Mouse (Mus musculus) layer of hippocampus, adult 2 months (tissue): ENCODE data around the gene Celf5. TPM values are rescaled to one million over a fixed set of nuclear protein-coding genes. Genes with fewer than 3 reads are reported as not detected.
A peak's percentile ranks its signal among the peaks of the same experiment; 100 is the strongest.

Source experiments
- DNase-seq, 2 experiments: peaks; one replicate each; pipeline ENCODE4 v3.0.0; 2022; ENCODE audit warnings: low spot score in 2 of 2
- H3K27ac ChIP-seq: fragments of 200-600 bp; 2 replicates; pipeline ENCODE4 v1.8.1; 2022
- H3K4me3 ChIP-seq: fragments of 200-600 bp; 2 replicates; pipeline ENCODE4 v1.8.1; 2022; ENCODE audit warnings: mild to moderate bottlenecking
- CTCF ChIP-seq: fragments of 200-600 bp; conservative IDR thresholded peaks from 2 replicates; pipeline ENCODE4 v1.8.1; 2022; ENCODE audit warnings: antibody characterized with exemption, mild to moderate bottlenecking, moderate library complexity
- total RNA-seq, 2 experiments: library from RNA; stranded (reverse); gene quantifications; 2 replicates each; pipeline ENCODE4 v1.2.3; 2021

The Celf5 gene
- total RNA-seq, 2 experiments from 2014 or later, result 286 to 287 TPM

DNA sequence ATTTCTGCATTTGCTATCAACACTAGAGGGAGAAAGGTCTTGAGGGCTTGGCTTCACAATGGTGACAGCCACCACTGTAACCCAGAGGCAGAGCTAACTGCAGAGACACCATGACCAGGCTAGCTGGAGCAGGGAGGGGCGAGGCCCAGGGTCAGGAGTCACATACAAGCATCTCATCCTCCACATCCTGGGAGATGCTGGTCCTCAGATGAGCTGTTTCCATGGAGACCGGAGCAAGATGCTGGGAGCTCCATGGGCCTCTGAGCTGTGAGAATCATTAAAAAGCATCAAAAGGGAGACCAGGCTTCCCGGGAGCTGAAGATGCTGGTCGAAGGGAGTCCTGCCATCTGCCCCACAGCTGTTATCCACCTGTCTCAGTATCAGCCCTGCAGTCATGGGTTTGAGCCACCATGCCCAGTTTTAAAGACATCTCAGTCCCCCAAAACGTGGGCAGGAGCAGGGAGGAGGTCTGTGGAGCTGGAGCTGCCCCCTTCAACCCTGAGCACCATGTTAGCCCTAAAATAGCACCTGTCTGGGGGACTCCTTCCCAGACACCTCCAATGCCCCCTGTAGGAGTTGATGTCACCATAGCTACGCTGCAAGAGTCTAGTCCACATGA is 2.0 kb upstream of the Celf5 start:
- no peak for DNase-seq
- TF ChIP-seq CTCF, result no peak
- peak overlapping the region; percentile 73 for H3K27ac ChIP-seq
- H3K4me3 ChIP-seq, result no peak overlapping the region

DNA sequence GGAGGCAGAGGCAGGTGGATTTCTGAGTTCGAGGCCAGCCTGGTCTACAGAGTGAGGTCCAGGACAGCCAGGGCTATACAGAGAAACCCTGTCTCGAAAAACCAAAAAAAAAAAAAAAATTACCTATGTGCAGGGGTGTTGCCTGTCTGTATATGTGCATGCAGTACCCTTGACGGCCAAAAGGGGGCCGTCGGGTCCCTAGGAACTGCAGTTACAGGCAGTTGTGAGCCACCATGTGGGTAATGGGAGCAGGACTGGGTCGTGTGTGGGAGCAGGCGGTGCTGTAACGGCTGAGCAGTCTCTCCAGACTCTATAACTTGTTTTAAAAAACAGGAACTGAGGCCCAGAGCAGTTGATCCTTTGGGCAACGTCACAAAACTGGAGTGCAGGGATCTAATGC is 1.5 kb upstream of the Celf5 start:
- H3K27ac ChIP-seq, result peak overlapping the region; percentile 73
- TF ChIP-seq CTCF, result peak; percentile 72
- no peak overlapping the region for H3K4me3 ChIP-seq
- peak in 1 of 2 experiments; percentile 48 for DNase-seq

DNA sequence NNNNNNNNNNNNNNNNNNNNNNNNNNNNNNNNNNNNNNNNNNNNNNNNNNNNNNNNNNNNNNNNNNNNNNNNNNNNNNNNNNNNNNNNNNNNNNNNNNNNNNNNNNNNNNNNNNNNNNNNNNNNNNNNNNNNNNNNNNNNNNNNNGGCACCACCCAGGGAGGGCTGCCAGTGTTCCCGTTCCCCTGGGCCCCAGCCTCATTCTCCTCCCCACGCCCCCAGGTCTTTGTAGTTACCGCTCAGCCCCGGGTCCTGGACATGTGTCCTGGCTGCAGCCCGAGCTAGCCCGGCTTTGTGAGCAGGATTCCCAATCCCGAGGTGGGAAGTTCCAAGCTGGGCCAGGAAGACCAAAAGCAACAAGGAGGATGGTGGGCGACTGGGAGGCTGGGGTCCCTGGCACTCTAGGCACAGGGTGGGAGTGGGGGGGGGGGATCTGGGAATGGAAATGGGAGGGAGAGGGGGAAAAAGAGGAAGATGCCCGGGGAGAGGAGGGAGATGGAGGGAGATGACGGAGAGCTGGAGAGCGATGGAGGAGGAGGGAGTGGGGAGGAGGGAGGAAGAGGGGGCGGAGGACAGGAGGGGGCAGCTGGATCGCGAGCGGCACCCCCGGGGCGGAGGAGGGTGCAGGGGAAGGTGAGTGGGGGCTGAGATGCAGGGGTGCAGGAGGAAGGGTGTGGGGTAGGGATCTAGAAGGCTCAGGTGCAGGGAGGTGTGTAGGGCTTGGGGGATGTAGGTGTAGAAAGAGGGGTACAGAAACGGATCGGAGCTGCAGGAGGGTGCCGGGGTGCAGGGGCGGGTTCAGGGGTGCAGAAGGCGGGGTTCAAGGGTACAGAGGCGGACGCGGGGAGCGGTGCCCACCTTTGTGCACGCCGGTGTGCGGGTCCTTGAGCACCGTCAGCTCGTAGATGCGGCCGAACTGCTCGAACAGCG is 640 bp downstream of the Celf5 start:
- TF ChIP-seq CTCF, result no peak
- peak overlapping the region; percentile 99 for H3K27ac ChIP-seq
- H3K4me3 ChIP-seq, result peak overlapping the region; percentile 77
- DNase-seq, result peak in 1 of 2 experiments; percentile 44

DNA sequence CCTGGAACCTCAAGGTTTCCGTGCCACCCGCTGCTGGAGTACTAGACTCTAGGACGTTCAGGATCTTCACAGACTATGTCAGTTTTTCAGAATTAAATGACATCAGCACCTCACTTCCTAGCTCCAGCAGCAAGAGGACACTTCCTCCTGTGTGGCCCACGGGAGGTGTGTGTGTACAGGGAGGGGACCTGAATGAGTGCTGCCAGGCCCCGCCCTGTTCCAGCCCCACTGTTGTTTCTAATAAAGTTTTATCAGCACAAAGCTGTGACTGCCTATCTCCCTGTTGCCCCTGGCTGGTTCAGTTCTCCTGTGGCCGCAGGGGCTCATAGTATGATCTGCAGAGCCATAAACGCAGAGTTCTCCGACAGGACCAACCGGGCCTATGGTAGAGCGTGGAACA is 8.0 kb downstream of the Celf5 start:
- Histone ChIP-seq H3K4me3 (no peak overlapping the region), H3K27ac (peak overlapping the region; percentile 95)
- TF ChIP-seq CTCF, result no peak
- DNase-seq, result no peak

DNA sequence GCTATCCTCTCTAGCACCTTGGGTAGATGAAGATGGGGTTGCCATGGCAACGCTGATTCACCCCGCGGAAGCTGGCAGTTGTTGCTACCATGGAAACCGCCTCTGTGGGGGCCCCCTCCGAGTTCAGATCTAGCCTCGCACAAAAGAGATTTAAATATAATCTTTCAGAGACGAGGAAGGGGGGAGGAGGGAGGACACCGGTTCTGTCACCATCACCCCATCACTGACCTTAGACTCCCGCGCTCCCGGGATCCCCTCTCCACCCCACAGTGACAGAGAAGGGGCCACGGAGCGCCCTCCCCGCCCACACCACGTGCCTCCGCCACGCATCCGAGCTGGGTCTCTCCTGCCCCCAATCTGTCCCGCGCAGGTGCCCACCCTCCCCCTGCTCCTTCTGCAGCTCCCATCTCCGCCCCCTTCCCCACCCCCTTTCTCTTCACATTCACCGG is 9.5 kb downstream of the Celf5 start:
- no peak for TF ChIP-seq CTCF
- peak; percentile 82 to 93 for DNase-seq
- H3K4me3 ChIP-seq, result peak overlapping the region; percentile 52
- peak overlapping the region; percentile 95 for H3K27ac ChIP-seq

DNA sequence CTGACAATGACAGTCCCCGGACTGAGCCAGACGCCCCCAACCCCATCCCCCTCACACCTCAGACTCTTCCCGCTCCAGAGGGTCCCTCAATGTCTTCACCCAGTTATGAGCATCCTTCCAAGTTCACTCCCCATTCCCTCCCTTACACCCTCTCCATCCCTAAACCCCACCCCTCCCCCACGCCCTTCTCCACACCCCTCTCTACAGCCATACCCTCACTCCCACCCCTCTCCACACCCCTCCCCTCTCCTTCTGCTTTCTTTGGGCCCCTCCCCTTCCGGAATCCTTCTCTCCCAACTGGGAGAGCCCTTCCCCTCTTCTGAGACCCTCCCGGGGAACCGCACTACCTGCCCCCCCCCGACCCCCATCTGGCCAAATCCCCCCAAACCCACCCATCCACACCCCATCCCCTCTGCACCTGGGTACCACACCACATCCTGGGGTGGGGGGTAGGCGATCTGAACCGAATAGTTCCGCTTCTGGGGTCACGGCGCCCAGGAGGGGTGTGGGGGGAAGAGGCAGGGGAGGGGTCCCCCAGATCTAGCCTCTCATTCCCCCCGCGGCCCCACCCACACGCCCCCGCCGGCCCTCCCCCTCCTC is 10.0 kb downstream of the Celf5 start:
- DNase-seq, result no peak
- peak overlapping the region; percentile 95 for H3K27ac ChIP-seq
- TF ChIP-seq CTCF, result no peak
- H3K4me3 ChIP-seq, result peak overlapping the region; percentile 52

DNA sequence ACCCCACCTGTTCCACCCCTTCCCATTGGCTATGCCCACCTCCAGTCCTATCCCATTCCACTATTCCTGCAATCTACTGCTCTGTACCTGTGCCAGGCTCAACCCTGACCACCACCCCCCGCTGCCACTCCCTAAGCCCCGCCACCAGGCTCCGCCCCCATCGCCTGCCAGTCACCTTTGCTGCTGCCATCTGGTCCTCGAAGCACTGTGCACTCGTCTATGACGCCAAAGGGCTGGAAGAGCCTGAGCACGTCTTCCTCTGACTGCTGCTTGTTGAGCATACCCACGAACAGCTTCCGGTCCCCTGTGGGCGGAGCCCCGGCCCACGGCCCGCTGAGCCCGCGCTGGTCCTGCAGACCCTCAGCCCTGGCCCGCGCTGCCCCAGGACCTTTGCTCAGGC is 12.1 kb downstream of the Celf5 start:
- peak in 1 of 2 experiments; percentile 65 for DNase-seq
- Histone ChIP-seq H3K4me3 (no peak overlapping the region), H3K27ac (peak overlapping the region; percentile 95)
- no peak for TF ChIP-seq CTCF

DNA sequence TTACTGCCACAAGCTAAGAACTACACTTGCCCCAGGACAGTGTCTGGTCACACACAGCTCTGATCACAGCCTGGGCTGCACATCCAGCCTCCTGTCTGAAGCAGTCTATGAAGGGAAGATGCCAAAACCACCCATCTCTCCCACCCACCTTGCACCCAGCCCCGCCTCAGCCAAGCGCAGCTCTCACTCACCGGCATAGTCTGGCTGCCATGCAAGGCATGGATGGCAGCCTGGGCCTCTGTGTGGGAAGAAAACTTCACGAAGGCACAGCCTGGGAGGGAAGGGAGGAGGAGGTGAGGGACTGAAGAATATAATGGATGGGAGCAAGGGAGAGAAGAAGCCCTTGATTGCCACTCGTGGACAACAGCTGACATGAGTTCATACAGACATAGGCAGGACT is 13.3 kb downstream of the Celf5 start:
- no peak overlapping the region for H3K4me3 ChIP-seq
- DNase-seq, result peak in 1 of 2 experiments; percentile 61
- TF ChIP-seq CTCF, result no peak
- peak overlapping the region; percentile 95; the same call in 1 of the 2 replicates for H3K27ac ChIP-seq

DNA sequence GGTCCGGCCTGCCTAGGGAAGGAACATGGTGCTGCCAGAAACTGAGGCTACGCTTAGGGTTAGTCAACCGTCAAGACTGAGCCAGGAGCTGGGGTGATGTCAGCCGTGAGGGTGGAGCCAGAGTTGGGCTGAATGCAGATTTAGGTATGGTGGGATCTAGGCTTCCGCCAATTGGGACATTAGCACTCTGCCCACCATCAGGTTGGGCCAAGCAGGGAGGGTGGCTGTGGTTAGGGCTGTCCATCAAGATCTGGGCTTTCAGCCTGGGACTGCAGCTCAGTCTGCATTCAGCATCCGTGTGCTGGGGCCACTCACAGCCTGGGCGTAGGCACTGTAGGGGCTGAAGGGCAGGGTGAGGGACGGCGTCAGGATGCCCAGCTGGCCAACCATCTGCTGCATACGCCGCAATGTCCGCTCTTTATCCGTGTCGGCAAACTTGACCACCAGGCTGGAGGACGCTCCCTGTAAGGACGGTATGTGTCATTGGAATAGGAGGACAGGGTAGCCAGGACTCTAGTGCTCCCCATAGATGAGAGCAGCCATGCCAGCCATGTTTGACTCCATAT is 14.8 kb downstream of the Celf5 start:
- no peak overlapping the region for H3K27ac ChIP-seq
- no peak overlapping the region for H3K4me3 ChIP-seq
- DNase-seq, result no peak
- TF ChIP-seq CTCF, result no peak

DNA sequence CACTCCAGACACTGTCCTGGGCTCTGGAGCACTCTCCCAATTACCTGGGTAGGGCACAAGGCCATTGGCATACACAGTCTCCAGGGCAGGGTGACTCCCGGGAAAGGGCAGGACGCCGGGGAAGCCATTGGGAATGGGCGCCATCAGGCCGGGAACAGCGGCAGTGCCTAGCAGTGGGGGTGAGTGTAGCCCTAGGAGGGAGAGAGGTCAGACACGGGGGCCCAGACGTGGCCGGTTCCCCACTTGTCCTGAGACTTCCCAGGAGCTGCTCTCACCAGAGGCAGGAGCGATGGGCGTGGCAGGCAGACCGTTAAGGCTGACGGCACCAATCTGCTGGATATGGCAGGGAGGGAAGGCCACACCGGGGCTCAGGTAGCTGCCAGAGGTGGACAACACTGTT is 15.6 kb downstream of the Celf5 start:
- no peak for TF ChIP-seq CTCF
- peak overlapping the region; percentile 18; the same call in 1 of the 2 replicates for H3K27ac ChIP-seq
- no peak overlapping the region for H3K4me3 ChIP-seq
- no peak for DNase-seq

DNA sequence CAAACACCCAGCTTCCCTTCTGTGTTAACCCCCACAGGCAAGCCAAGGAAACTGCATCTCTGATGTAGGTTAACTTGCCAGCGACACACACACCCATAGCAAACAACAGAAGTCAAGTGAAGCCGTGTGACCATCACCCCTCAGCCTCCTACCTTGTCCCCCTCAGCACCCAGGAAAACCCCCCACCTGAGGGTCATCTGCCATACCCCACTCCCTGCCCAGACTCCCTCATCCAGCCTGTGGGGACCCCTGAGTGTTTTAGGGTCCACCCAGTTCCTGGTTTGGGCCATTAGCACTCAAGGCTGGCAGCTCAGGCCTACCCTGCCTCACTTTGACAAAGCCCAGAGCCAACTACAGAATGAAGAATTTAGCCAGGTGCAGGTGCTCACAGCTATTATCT is 16.4 kb downstream of the Celf5 start:
- DNase-seq, result no peak
- H3K4me3 ChIP-seq, result no peak overlapping the region
- H3K27ac ChIP-seq, result no peak overlapping the region
- TF ChIP-seq CTCF, result no peak; the same call in 1 of the 2 replicates

DNA sequence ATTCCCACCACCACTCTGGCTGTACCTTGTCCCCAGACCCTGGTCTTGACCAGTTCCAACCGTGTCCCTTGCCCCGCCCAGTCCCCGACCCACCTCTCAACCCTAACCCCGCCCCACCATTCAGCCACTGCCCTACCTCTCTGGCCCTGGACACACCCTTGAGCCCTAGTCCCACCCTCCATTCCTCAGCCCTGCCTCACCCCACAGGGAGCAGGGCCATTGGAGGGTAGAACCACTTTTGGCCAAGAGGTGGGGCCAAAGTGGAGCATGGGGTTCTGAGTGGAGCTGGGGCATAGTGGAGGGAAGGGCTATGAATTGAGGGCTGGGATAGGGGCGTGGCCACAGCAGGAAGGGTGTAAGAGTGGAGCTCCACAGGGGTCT is 17.3 kb downstream of the Celf5 start:
- no peak for TF ChIP-seq CTCF
- H3K27ac ChIP-seq, result no peak overlapping the region
- no peak for DNase-seq

More for the DNA sequence above, 17.3 kb downstream of the Celf5 start:
- no peak overlapping the region for H3K4me3 ChIP-seq
